Mouse (Mus musculus): Measurements from ENCODE around the gene Shroom3.

Gene Shroom3

GRCm38 (mm10) chr5:92751488-92751887 lies 68.3 kb downstream of the Shroom3 start:
- DNase-seq (ENCODE audit: low read depth, low spot score), result no peak

DNA sequence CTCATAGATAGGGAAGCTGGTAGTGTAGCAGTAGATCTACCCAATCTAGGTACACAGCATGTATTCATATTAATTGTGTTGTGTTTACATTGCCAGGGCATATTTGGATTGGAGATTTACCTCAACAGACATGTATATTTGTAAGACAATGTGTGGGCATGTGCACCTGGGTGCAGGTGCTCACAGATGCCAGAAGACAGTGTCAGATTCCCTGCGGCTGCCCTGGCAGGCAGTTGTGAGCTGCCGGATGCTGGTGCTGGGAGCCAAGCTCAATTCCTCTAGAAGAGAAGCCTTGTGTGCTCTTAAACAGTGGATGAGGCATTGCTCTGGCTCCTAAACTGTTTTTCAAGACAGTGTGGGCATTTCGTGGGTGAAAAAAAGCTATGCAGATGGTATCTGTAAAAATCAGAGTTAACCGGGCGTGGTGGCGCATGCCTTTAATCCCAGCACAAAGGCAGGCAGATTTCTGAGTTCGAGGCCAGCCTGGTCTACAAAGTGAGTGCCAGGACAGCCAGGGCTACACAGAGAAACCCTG lies 72.1 kb downstream of the Shroom3 start:
- peak; percentile 42 for DNase-seq (ENCODE audit: low read depth, low spot score)

GRCm38 (mm10) chr5:92759156-92759745 lies 76.0 kb downstream of the Shroom3 start:
- DNase-seq (ENCODE audit: low read depth, low spot score), result peak; percentile 47

- DNase-seq (ENCODE audit: low read depth, low spot score), result no peak
These were observed 77.3 kb downstream of the Shroom3 start for GRCm38 (mm10) chr5:92760542-92760941.

- no peak for DNase-seq (ENCODE audit: low read depth, low spot score)
These were observed 78.5 kb downstream of the Shroom3 start for GRCm38 (mm10) chr5:92761615-92762353.

GRCm38 (mm10) chr5:92762425-92762824 lies 79.2 kb downstream of the Shroom3 start:
- DNase-seq (ENCODE audit: low read depth, low spot score), result no peak

DNA sequence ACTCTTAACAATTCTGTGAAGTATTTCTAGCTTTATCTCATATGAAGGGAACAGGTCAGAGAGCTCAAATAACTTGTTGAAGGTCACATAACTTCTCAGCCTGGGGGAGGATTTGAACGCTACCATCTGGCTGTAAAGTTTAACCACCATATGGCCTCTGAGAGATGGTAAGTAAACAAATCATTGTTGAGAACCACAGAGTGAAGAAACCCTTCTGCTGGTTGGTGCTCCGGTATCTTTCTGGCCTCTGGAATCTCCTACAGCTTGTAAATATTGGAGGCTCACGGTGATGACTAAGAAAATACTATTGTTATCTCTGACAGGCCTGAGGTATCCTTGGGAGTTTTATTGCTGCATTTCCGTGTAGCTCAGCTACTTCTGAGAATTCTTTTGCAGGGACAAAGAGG lies 80.3 kb downstream of the Shroom3 start:
- no peak for DNase-seq (ENCODE audit: low read depth, low spot score)

GRCm38 (mm10) chr5:92766301-92766700 lies 83.1 kb downstream of the Shroom3 start:
- no peak for DNase-seq (ENCODE audit: low read depth, low spot score)

- DNase-seq (ENCODE audit: low read depth, low spot score), result no peak
These were observed 84.1 kb downstream of the Shroom3 start for GRCm38 (mm10) chr5:92767194-92767777.

DNA sequence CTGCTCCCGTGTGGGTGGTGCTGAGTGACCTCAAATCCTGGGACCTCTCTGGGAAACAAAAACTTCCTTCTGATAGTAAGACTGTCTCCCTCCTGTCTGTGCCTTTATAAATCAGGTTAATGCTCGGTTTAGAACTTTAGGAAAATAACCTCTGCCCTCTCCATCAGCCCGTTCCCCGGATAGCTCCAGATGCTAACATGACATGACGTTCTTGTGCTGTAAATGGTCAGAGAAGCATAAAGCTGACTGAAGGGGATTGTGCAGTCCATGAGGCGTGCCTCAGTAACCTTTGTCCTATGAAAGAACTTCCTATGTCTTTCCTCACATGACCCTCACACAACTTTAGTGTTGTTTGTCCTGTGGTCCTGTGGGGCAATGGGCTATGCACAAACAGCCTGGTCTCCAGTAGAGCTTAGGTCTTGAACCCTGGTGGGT lies 84.6 kb downstream of the Shroom3 start:
- no peak for DNase-seq (ENCODE audit: low read depth, low spot score)

GRCm38 (mm10) chr5:92773821-92774220 lies 90.6 kb downstream of the Shroom3 start:
- no peak for DNase-seq (ENCODE audit: low read depth, low spot score)

DNA sequence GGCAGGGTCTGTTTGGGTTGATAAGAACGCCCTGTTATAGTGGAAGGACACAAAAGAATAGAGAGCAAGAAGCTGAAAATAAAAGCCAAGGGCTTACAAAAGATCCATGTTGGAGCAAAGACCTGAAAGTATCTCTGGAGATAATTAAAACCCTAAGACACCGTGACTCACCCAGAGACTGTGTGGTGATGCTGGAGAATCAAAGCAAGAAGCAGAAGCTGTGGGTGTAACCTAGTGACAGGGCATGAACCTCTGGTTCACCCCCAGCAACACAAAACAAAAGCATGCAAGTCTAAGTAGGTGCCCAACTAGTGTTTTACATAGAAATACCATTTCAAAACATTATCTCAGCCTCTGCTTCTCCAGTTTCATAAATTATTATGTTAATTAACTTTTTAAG lies 91.2 kb downstream of the Shroom3 start:
- DNase-seq (ENCODE audit: low read depth, low spot score), result no peak

DNA sequence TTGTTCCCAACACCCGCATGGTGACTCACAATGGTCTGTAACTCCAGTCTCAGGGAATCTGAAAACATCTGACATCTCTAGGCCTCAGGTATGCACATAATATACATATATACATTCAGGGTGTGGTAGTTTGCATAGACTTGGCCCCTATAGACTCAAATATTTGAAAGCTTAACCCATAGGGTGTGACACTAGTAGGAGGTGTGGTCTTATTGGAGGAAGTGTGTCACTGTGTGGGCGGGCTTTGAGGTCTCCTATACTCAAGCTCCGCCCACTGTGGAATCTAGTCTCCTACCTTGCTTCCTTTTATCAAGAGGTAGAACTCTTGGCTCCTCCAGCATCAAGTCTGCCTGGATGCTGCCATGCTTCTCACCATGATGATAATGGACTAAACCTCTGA lies 91.7 kb downstream of the Shroom3 start:
- DNase-seq (ENCODE audit: low read depth, low spot score), result peak; percentile 36

DNA sequence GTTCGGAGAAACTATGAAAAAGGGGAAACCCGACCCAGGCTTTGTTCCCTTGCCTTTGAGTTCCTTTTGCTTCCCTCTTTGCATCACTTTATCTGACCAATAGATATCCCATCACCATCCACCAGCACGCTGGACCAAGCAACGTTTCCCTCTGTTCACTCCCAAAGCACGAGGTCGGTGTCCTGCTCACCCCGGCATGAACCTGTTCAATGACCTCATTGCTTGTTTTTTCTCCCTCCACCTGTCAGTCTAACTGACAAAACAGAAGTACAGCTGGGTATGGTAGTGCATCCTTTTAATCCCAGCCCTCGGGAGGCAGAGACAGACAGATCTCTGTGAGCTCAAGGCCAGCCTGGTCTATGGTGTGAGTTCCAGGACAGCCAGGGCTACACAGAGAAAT lies 95.2 kb downstream of the Shroom3 start:
- DNase-seq (ENCODE audit: low read depth, low spot score), result no peak

DNA sequence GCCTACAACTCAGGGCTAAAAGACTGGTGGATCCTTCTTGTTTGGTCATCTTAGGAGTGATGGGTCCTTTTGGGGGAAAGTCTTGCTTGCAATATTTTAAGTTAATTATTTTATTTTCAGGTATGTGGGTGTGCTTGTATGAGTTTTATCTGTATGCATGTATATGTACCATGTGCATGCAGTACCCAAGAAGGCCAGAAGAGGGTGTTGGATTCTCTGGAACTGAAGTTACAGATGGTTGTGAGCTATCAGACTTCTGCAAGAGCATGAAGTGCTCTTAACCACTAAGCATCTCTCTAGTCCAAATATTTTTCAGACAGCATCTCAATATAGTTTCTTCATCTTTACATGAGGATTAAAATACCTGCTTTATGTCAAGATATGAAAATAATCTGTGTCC lies 97.8 kb downstream of the Shroom3 start:
- DNase-seq (ENCODE audit: low read depth, low spot score), result peak; percentile 25

DNA sequence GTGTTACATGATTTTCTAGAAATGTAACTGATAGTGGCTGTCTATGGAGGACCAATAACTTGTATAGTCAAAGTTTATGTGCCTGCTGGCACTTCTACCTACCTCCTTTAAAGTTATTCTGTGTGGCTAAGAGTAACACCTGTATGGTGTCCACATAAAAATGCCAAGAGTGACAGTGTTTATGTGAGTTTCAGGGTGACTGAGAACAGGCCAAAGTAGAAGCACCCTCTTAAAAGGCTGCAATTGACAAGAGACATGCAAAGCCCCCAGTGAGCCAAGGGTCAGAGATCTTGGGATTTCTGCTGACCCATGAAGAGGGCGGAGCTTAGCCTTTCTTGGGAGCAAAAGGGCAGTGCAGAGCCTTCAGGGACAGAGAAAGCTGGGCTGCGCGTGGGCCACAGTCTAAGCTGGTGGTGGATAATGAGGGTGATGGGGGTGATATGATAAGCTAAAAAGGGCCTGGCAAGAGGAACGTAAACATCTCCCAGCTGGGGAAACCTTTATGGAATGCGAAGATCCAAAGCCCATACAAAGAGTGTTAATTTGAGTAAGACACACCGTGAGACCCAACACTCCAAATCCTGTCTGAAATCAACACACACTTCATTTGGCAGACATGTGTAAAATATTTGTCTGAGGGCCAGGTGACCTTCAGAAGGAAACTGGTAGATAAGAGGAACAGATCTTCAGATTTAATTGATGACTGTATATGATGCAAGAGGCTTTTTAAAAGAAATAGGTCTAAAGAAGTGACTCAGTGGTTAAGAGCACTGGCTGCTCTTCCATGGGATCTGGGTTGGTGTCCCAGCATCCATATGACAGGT lies 101.0 kb downstream of the Shroom3 start:
- DNase-seq (ENCODE audit: low read depth, low spot score), result no peak

DNA sequence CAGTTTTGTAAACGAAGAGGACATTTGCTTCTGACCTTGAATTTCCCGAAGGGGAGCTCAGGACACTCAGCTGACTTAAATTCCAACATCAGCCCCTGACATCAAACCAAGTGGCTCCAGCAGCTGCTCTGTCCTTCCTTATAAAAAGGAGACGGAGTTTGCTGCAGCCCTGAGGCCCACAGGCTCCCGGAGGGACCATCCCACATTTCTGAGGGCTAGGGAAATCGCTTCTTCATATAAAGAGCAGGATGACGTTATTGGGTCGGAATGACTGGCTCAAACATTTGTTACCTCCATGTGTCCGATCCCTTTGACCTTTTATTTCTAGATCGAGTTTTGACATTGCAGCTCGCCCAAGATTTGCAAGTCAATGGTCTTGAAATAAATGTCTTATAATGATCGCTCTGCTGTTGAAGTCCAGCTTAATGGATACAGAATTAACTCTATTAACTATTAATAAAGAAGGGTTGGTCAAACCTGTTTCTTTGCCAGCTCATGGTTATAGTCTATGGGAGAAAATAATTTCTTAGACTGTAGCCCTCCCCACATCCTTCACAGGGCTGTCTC lies 102.7 kb downstream of the Shroom3 start:
- no peak for DNase-seq (ENCODE audit: low read depth, low spot score)

DNA sequence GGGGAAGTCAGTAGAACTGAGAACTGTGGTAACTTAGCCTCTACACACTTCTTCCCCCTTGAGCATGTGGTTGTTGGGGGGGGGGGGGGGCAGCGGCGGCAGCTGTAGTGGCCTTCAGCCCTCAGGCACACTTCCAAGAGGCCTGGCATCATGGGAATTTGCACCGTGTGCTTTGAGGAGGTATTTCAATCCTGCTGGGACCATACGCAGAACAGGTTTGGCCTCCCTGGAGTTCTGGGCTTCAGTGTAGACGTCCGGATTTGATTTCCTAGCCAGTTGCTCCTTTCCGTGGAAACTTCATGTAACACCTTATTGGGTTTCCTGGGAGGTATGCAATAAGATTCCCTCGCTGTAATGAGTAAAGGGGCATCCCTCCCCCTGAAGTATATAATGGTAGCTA lies 105.8 kb downstream of the Shroom3 start:
- DNase-seq (ENCODE audit: low read depth, low spot score), result no peak

DNA sequence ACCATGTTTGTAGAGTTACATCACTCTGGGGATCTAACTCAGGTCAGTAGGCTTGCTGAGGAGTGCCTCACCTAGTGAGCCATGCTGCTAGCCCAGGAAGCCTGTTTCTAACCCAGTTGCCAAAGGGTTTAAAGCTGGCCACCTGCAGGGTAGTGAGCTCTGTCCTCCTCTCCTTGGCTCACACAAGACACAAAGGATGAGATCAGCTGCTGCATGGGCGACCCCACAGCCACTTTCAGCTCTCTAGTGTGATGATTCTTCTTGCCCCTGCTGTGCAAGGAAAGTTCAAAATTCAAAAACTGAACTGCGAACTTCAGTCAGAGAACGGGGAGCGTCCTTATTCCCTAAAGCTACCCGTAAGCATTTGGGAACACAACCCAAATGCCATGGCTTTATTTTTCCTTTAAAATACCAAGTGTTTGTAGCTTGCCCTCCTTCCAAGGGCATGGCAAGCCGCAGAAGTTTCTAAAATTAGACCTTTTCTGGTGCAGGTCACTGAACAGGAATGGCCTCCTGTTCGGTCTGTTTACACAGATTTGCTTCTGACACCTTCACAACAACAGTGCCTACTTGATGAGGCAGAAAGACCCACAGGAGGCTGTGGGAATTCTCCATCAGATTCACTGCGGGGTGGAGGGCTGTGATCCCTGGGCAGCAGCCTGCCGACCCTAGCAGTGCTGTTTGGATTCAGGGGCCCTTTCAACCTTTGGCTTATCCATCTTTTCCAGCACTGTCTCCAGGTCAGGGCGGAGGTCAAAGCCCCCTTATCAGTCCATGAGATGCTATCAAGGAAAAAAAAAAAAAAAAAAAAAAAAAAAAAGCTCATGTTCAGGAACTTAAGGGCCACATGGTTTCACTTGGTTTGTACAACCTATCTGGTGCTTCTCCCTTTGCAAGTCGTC lies 113.1 kb downstream of the Shroom3 start:
- DNase-seq (ENCODE audit: low read depth, low spot score), result no peak

- peak; percentile 71 for DNase-seq (ENCODE audit: low read depth, low spot score)
These were observed 114.7 kb downstream of the Shroom3 start for GRCm38 (mm10) chr5:92797981-92798380.

DNA sequence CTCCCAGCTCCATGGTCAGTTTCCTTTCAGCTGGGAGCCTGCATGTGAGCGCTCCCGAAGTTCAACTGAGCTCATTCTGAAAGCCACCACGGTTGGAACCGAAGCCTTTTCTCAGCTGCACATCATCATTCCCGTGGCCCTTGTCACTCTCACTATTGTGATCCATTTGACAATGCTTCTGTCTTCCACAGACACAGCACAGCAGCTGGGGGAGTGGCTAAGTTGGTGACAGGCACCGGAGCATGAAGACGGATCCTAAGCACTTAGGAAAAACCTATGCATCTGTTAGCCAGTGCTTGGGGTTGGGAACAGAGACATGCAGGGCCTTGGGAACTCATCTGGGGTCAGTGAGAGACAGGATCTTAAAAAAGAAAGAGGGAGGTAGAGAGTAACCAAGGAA lies 121.1 kb downstream of the Shroom3 start:
- no peak for DNase-seq (ENCODE audit: low read depth, low spot score)
